Mouse (Mus musculus) stomach, postnatal 0 days (tissue): ENCODE data around the gene Cdk8.

Source experiments
- CTCF ChIP-seq: IDR thresholded peaks from 2 replicates; pipeline ENCODE4 v1.5.1; 2016; ENCODE audit warnings: antibody characterized with exemption, low read depth, mild to moderate bottlenecking, moderate library complexity
- EP300 ChIP-seq: optimal IDR thresholded peaks from 2 replicates; pipeline ENCODE3; 2016; ENCODE audit warnings: antibody characterized with exemption

- TF ChIP-seq CTCF (no peak), EP300 (no peak)
These were observed 68.5 kb downstream of the Cdk8 start for GRCm38 (mm10) chr5:146299520-146299870.
